Mouse (Mus musculus) embryonic fibroblast, embryonic 13.5 days (primary cell): ENCODE measurements around the gene Magi2.

Source experiments
- CTCF ChIP-seq: IDR thresholded peaks from 2 replicates; pipeline ENCODE4 v1.5.1; 2011; ENCODE audit warnings: mild to moderate bottlenecking, control low read depth, low read length, moderate library complexity, borderline replicate concordance; ENCODE audit not compliant: insufficient read depth
- POLR2A ChIP-seq: IDR thresholded peaks from 2 replicates; pipeline ENCODE4 v1.6.1; 2011; ENCODE audit warnings: low read depth, mild to moderate bottlenecking, control low read depth, low read length, moderate library complexity

- TF ChIP-seq CTCF = no peak
- no peak for TF ChIP-seq POLR2A
Observed at GRCm38 (mm10) chr5:19226866-19227243, at the start of gene Magi2.
